Mouse (Mus musculus): ENCODE data around the gene Olfr1176. TPM values are rescaled to one million over a fixed set of nuclear protein-coding genes. Genes with fewer than 3 reads are reported as not detected.

Olfr1176 gene
- not detected in 2 replicates for polyA plus RNA-seq (2012; rRNA removed; ENCODE audit: low replicate concordance)

GRCm38 (mm10) chr2:88336421-88336820 lies at the start of gene Olfr1176:
Gene Olfr1176 (plus strand): TSS chr2:88336721.

GRCm38 (mm10) chr2:88315035-88315434 lies 21.5 kb upstream of the Olfr1176 start, which contains the start of gene Olfr1174-ps:
Gene Olfr1174-ps (minus strand): TSS chr2:88315135.

GRCm38 (mm10) chr2:88327115-88327514 lies 9.4 kb upstream of the Olfr1176 start, which contains the start of gene Olfr1175-ps:
Gene Olfr1175-ps (minus strand): TSS chr2:88327215.

GRCm38 (mm10) chr2:88346392-88346791 lies 9.9 kb downstream of the Olfr1176 start, which contains the start of gene Olfr1177-ps:
Gene Olfr1177-ps (minus strand): TSS chr2:88346492.

GRCm38 (mm10) chr2:88386762-88387161 lies 50.2 kb downstream of the Olfr1176 start, which contains the start of gene Olfr1178:
Gene Olfr1178 (plus strand): TSS chr2:88387062.

Other genes starting within 250 kb of the Olfr1176 start
- gene Olfr1164, start 242.8 kb upstream of the Olfr1176 start, polyA plus RNA-seq (2012; rRNA removed; ENCODE audit: low replicate concordance): not detected in 2 replicates
- not detected in 2 replicates for gene Olfr1166, start 208.4 kb upstream of the Olfr1176 start, polyA plus RNA-seq (2012; rRNA removed; ENCODE audit: low replicate concordance)
- gene Olfr1167, start 181.5 kb upstream of the Olfr1176 start, polyA plus RNA-seq (2012; rRNA removed; ENCODE audit: low replicate concordance): not detected in 2 replicates
- not detected in 2 replicates for gene Olfr1168, start 154.8 kb upstream of the Olfr1176 start, polyA plus RNA-seq (2012; rRNA removed; ENCODE audit: low replicate concordance)
- not detected in 2 replicates for gene Olfr1170, start 108.4 kb upstream of the Olfr1176 start, polyA plus RNA-seq (2012; rRNA removed; ENCODE audit: low replicate concordance)
- not detected in 2 replicates for gene Olfr1173, start 56.8 kb upstream of the Olfr1176 start, polyA plus RNA-seq (2012; rRNA removed; ENCODE audit: low replicate concordance)
- gene Olfr1174-ps, start 21.6 kb upstream of the Olfr1176 start, polyA plus RNA-seq (2012; rRNA removed; ENCODE audit: low replicate concordance): not detected in 2 replicates
- gene Olfr1175-ps, start 9.5 kb upstream of the Olfr1176 start, polyA plus RNA-seq (2012; rRNA removed; ENCODE audit: low replicate concordance): not detected in 2 replicates
- not detected in 2 replicates for gene Olfr1177-ps, start 9.8 kb downstream of the Olfr1176 start, polyA plus RNA-seq (2012; rRNA removed; ENCODE audit: low replicate concordance)
- gene Olfr1178, start 50.3 kb downstream of the Olfr1176 start, polyA plus RNA-seq (2012; rRNA removed; ENCODE audit: low replicate concordance): not detected in 2 replicates
- not detected in 2 replicates for gene Olfr1179, start 69.7 kb downstream of the Olfr1176 start, polyA plus RNA-seq (2012; rRNA removed; ENCODE audit: low replicate concordance)
- gene Olfr1180, start 82.4 kb downstream of the Olfr1176 start, polyA plus RNA-seq (2012; rRNA removed; ENCODE audit: low replicate concordance): not detected in 2 replicates
- gene Olfr1181, start 89.5 kb downstream of the Olfr1176 start, polyA plus RNA-seq (2012; rRNA removed; ENCODE audit: low replicate concordance): not detected in 2 replicates
- gene Gm13757, start 112.4 kb downstream of the Olfr1176 start, polyA plus RNA-seq (2012; rRNA removed; ENCODE audit: low replicate concordance): not detected in 2 replicates
- gene Olfr1183, start 118.1 kb downstream of the Olfr1176 start, polyA plus RNA-seq (2012; rRNA removed; ENCODE audit: low replicate concordance): not detected in 2 replicates
- gene Olfr1184, start 146.9 kb downstream of the Olfr1176 start, polyA plus RNA-seq (2012; rRNA removed; ENCODE audit: low replicate concordance): not detected in 2 replicates
- not detected in 2 replicates for gene Olfr1185-ps1, start 156.6 kb downstream of the Olfr1176 start, polyA plus RNA-seq (2012; rRNA removed; ENCODE audit: low replicate concordance)
- gene Olfr1186, start 181.8 kb downstream of the Olfr1176 start, polyA plus RNA-seq (2012; rRNA removed; ENCODE audit: low replicate concordance): not detected in 2 replicates
- not detected in 2 replicates for gene Olfr1188, start 220.2 kb downstream of the Olfr1176 start, polyA plus RNA-seq (2012; rRNA removed; ENCODE audit: low replicate concordance)
- not detected in 2 replicates for gene Olfr1189, start 249.7 kb downstream of the Olfr1176 start, polyA plus RNA-seq (2012; rRNA removed; ENCODE audit: low replicate concordance)

All from subcutaneous adipose tissue, adult 2 months (tissue).